Mouse (Mus musculus) ES-E14 (cell line): Measurements from ENCODE around the gene Prkar2b. TPM values are rescaled to one million over a fixed set of nuclear protein-coding genes. Genes with fewer than 3 reads are reported as not detected.

Experiments
- DNase-seq: peaks from one replicate; pipeline ENCODE4 v3.0.0-alpha.2; 2013; ENCODE audit warnings: low read depth, low spot score
- H3K27ac ChIP-seq: 2 replicates; pipeline ENCODE4 v1.5.1; 2012; ENCODE audit warnings: low read depth, mild to moderate bottlenecking, low read length, moderate library complexity, mixed read lengths; ENCODE audit not compliant: poor library complexity, insufficient read depth, severe bottlenecking
- H3K36me3 ChIP-seq: 2 replicates; pipeline ENCODE4 v1.6.1; 2012; ENCODE audit warnings: mild to moderate bottlenecking, low read length, moderate library complexity, mixed read lengths; ENCODE audit not compliant: control insufficient read depth, poor library complexity, insufficient read depth, severe bottlenecking
- H3K4me1 ChIP-seq, 2 experiments: fragments of 150-350 bp in 1 of 2; sonication (generic) in 1 of 2; 2 replicates each; pipeline ENCODE4 v1.6.1; 2012; ENCODE audit warnings: low read length in 2 of 2, mild to moderate bottlenecking in 1 of 2, mixed read lengths in 1 of 2; ENCODE audit not compliant: control insufficient read depth in 2 of 2, insufficient read depth in 2 of 2, poor library complexity in 1 of 2
- H3K4me3 ChIP-seq, 2 experiments: fragments of 150-350 bp in 1 of 2; sonication (generic) in 1 of 2; 2 replicates each; pipeline ENCODE4 v1.5.1; 2012; ENCODE audit warnings: low read length in 2 of 2, low read depth in 1 of 2, mild to moderate bottlenecking in 1 of 2, mixed read lengths in 1 of 2; ENCODE audit not compliant: insufficient read depth in 1 of 2, poor library complexity in 1 of 2, severe bottlenecking in 1 of 2
- H3K9ac ChIP-seq: 2 replicates; pipeline ENCODE4 v1.6.1; 2012; ENCODE audit warnings: low read depth, mild to moderate bottlenecking, low read length, mixed read lengths; ENCODE audit not compliant: poor library complexity, insufficient read depth, severe bottlenecking
- H3K9me3 ChIP-seq: fragments of 150-350 bp; sonication (generic); 2 replicates; pipeline ENCODE4 v1.6.1; 2012; ENCODE audit warnings: low read depth, mild to moderate bottlenecking, low read length; ENCODE audit not compliant: control insufficient read depth, insufficient read depth
- CHD2 ChIP-seq: IDR thresholded peaks from 2 replicates; pipeline ENCODE4 v1.6.1; 2014; ENCODE audit warnings: mild to moderate bottlenecking, low read depth, low read length, inconsistent platforms
- HCFC1 ChIP-seq: IDR thresholded peaks from 2 replicates; pipeline ENCODE4 v1.6.1; 2012; ENCODE audit warnings: low read length, inconsistent platforms, borderline replicate concordance; ENCODE audit not compliant: insufficient read depth
- MAFK ChIP-seq: IDR thresholded peaks from 2 replicates; pipeline ENCODE4 v1.6.1; 2014; ENCODE audit warnings: mild to moderate bottlenecking, low read depth, low read length, inconsistent platforms; ENCODE audit not compliant: insufficient read depth
- ZC3H11A ChIP-seq: IDR thresholded peaks from 2 replicates; pipeline ENCODE4 v1.6.1; 2012; ENCODE audit warnings: low read depth, mild to moderate bottlenecking, inconsistent platforms, low read length, borderline replicate concordance
- ZNF384 ChIP-seq: IDR thresholded peaks from 2 replicates; pipeline ENCODE4 v1.6.1; 2012; ENCODE audit warnings: low read depth, low read length, inconsistent platforms
- in situ Hi-C, 2 experiments: fragments of 600-800 bp; cut with MboI; formaldehyde crosslinking; loops; one replicate each; pipeline ENCODE4 v1.15.1; 2025; ENCODE audit warnings: low sequenced_read_pairs in 2 of 2, inconsistent platforms in 1 of 2; ENCODE audit not compliant: unreplicated experiment in 2 of 2
- total RNA-seq: library from RNA; depleted of rRNA; stranded (reverse); fragments of 300-350 nt; gene quantifications from 2 replicates; pipeline ENCODE4 v1.2.3, GENCODE M21; 2012

The Prkar2b gene
- total RNA-seq, 1 experiment, result 3.1 TPM

DNA sequence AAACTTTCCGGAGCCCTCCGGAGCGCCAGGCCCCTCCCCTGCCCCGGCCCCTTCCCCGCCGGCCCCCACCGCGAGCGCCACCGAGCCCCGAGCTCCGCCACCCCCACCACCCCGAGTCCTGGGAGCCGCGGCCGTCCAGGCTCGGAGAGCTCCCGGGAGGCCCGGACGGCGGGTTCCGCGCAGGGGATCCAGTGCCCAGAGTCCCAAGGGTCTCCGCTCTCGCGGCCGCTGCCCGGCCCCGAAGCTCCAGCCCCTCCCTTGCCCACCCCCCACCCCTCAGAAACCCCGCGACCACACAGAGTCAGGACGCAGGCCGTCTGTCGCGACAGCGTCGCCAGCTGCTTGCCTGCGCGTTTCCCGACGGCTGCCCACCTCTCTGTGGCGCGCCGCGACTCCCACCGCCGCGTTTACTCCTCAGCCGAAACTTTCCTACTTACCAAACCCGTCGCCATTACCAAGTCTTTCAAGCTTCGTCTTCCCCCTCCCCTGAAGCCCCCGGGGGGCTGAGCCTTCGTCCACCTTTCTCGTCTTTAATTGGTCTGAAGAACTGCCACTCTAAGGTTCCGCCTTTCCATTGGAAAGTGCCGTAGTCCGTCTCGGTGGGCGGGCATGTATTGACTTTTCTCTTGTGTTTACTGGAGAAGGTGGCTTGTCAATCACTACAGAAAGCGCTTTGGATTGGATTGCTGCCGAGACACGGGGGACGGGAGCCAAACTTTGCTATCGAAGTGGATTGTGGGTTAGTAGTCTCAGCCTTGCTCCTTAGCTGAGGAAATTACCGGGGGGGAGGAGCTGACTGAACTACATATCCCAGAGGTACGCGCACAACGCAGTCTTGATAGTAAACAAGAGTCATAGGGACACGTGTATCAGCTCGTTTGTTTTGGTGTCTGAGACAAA, 111.1 kb downstream of the Prkar2b start, which contains the start of gene Hbp1:
Hbp1 (minus strand) TSS at position 777 of the 900 bp plus-strand sequence.
- peak; percentile 96 for TF ChIP-seq HCFC1
- no peak for TF ChIP-seq MAFK
- TF ChIP-seq CHD2, result peak; percentile 95
- TF ChIP-seq ZC3H11A, result no peak
- no peak for TF ChIP-seq ZNF384
- H3K4me3 ChIP-seq, result peak within 1 kb of the TSS; percentile 82 to 100
- in situ Hi-C loops, result loop anchor here (25.0 kb wide), 2 partner anchors 438 to 887 kb away; no protein-coding TSS in a partner anchor
- peak within 1 kb of the TSS; percentile 98 for H3K27ac ChIP-seq
- H3K9me3 ChIP-seq, result no peaks in the 10 kb centered on the region
- peak within 1 kb of the TSS; percentile 98 for H3K9ac ChIP-seq
- H3K4me1 ChIP-seq, result peaks cover 0 to 2% of the 10 kb centered on the region in 2 experiments; a peak in 1 of 4 replicates
- peak; percentile 99 for DNase-seq
- no peaks in the 10 kb centered on the region for H3K36me3 ChIP-seq

DNA sequence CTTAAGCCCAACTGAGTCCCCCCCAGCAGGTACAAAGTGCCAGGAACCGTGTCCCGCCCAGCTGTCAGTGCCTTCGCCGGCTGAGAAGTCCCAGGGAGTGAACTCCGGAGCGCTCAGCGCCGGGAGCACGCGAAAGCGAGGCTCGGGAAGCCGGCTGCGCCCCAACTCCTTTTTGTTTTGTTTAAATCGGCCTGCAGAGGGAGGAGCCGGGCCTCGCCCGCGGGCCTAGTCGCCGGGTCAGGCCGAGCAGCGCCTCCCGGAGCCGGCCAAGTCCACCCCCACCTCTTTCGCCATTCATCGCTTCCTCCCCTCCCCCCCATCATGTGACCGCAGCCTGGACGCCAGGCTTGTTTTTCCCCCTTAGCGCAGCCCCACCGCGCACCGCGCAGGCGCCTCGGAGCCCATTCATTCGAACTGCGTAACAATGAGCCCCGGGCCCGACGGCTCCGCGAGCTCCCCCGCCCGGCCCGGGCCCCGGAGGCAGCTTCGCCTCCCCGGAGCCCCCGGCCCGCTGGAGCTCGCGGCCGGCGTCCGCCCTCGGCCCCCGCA, 111.8 kb downstream of the Prkar2b start:
- TF ChIP-seq MAFK (no peak), HCFC1 (peak; percentile 62; the same call in 1 of the 2 replicates)
- DNase-seq, result peak; percentile 88
- H3K36me3 ChIP-seq, result no peaks in the 10 kb centered on the region
- peak overlapping the region; percentile 98 for H3K27ac ChIP-seq
- peaks cover 0 to 2% of the 10 kb centered on the region in 2 experiments; a peak in 1 of 4 replicates for H3K4me1 ChIP-seq
- peak overlapping the region; percentile 82 to 100 for H3K4me3 ChIP-seq
- in situ Hi-C loops, result loop anchor here (25.0 kb wide), 2 partner anchors 437 to 888 kb away; no protein-coding TSS in a partner anchor
- H3K9ac ChIP-seq, result peak overlapping the region; percentile 98
- H3K9me3 ChIP-seq, result no peaks in the 10 kb centered on the region

DNA sequence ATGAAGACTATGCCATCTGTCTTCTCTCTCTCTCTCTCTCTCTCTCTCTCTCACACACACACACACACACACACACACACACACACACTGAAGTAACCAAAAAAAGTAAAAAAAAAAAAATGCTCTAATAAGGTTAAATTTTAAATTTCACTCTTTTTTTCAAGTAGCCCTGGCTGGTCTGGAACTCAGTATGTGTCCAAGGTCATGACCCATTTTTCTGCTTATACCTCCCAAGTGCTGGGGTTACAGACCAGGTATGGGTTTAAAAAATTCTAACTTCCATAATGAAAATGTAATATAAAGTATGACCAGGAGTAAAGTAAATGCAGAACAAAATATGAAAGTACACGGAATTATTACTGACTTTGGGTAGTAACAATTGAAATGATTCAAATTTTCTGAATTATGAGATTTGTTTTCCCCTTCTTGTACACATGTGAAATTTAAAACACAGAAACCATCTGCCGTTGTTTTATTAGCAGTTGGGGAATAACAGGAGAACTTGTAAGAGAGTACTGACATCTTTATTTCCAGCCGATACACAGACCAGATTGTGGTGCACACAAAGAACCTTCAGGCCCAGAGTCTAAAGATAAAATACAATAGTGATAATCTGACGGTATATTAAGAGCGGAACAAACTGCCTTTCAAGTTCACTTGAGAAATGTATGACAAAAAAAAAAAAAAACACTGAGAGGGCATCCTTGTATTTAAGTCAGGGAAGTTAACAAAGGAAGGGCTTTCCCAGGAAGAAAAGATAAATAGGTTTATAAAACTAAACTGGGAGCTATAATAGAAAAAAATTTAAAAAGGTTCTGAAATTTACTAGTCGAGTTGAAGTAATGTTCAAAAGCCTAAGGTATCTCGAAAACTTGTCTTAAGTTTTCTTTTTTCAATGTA, 112.7 kb downstream of the Prkar2b start:
- TF ChIP-seq MAFK (no peak), CHD2 (0 out of 2 replicates have a peak, but pooled peaks have one; percentile 16), HCFC1 (no peak), ZNF384 (peak; percentile 58; the same call in 1 of the 2 replicates)
- no peak for DNase-seq
- in situ Hi-C loops, result loop anchor here (25.0 kb wide), 2 partner anchors 436 to 889 kb away; no protein-coding TSS in a partner anchor

DNA sequence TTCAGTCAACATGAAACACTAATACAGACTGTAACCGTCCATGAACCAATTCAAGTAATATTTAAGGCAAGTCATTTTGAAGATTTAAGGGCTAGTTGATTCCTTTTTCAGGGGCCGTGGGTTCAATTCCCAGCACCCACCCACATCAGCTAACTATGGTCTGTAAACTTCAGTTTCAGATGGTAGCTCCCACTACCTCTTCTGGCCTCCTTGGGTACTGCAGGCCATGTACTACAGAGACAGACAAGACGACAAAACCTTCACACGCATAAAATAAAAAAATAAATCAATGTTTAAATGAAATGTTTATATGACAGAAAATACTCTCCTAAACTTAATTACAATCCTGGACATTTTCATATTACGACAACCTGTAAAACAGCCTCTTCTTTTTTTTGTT, 113.6 kb downstream of the Prkar2b start:
- Histone ChIP-seq H3K36me3 (peaks cover 3% of the 10 kb centered on the region), H3K27ac (no peak overlapping the region), H3K4me3 (no peak overlapping the region), H3K4me1 (peaks cover 0 to 2% of the 10 kb centered on the region in 2 experiments; a peak in 1 of 4 replicates), H3K9ac (no peak overlapping the region; the same call in 1 of the 2 replicates), H3K9me3 (no peaks in the 10 kb centered on the region)
- no peak for DNase-seq
- no peak for TF ChIP-seq ZC3H11A
- no peak for TF ChIP-seq ZNF384
- TF ChIP-seq MAFK, result no peak
- no peak for TF ChIP-seq HCFC1
- no peak for TF ChIP-seq CHD2
- in situ Hi-C loops, result loop anchor here (25.0 kb wide), 2 partner anchors 435 to 890 kb away; no protein-coding TSS in a partner anchor

More for the DNA sequence above, 112.7 kb downstream of the Prkar2b start:
- Histone ChIP-seq H3K4me3 (peak overlapping the region; percentile 82 to 100), H3K9me3 (no peaks in the 10 kb centered on the region), H3K4me1 (peaks cover 0 to 2% of the 10 kb centered on the region in 2 experiments; a peak in 1 of 4 replicates), H3K36me3 (peaks cover 1% of the 10 kb centered on the region; the same call in 1 of the 2 replicates), H3K27ac (no peak overlapping the region; the same call in 1 of the 2 replicates), H3K9ac (peak overlapping the region; percentile 69; the same call in 1 of the 2 replicates)
